Mouse (Mus musculus) embryonic fibroblast, embryonic 13.5 days (primary cell): ENCODE results near the gene Negr1.

Experiments
- CTCF ChIP-seq: IDR thresholded peaks from 2 replicates; pipeline ENCODE4 v1.5.1; 2011; ENCODE audit warnings: mild to moderate bottlenecking, control low read depth, low read length, moderate library complexity, borderline replicate concordance; ENCODE audit not compliant: insufficient read depth
- POLR2A ChIP-seq: IDR thresholded peaks from 2 replicates; pipeline ENCODE4 v1.6.1; 2011; ENCODE audit warnings: low read depth, mild to moderate bottlenecking, control low read depth, low read length, moderate library complexity

DNA sequence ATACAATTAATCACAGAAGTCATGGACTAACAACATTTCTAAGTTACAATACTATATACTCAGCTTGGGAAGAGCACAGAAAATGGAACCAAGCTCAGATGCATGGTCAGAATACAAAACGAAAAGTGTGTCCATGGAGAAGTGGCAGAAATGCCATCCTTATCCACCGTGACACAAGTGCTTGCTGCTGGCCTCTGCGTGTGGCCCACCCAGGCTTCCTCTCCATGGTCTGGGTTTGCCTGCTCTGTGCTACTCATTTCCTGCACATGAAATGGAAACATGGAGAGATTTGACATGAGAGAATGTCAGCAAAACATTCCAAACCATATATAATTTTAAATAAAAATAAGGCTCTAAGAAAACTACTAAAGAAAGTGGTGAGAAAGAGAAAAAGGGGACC lies 645.2 kb downstream of the Negr1 start:
- TF ChIP-seq CTCF = no peak
- no peak for TF ChIP-seq POLR2A
